Mouse (Mus musculus): ENCODE results near the gene 1700001C19Rik.
"Not testable (repeated sequence)": the region's sequence is repeated elsewhere in the genome, so short reads cannot be mapped to it uniquely, and the experiment has no call there.

The 1700001C19Rik gene

DNA sequence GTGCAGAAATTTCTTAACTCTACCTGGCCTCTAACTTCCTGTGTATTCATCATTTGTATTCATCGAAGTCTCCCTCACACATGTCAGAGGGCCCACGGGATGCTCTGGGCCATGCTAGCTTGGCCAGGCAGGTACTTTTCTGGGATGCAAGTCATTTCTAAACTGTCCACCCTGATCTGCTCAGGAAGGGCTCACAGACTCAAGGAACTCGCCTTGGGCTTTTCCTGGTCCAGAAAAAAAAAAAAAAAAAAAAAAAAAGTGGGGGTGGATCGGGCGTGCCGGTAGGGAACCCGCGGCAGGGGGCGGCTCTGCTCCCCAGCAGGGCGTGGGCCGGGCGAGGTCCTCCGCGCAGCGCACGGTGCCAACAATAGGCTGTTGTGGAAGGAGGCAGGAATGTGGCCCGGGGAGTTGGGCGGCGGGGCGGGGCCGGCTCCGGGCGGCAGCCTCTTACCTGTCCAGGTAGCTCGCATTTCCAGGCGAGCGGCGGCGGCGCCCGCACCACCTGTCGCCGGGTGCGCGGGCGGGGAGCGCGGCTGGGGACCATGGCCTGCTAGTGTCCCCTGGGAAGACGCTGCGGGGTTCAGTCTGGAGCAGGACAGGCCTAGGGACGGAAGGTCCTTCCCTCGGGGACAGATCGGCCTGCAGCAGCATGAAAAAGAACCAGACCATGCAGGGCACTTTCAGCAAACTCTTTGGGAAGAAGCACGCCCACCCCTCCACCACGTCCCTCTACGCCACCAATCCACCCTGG is 845 bp downstream of the 1700001C19Rik start, which contains the start of gene AI661453:
Gene AI661453 (plus strand): TSS at position 460 of the 751 bp plus-strand sequence.
- no peak for DNase-seq (ENCODE audit: low spot score in 2 of 2)

DNA sequence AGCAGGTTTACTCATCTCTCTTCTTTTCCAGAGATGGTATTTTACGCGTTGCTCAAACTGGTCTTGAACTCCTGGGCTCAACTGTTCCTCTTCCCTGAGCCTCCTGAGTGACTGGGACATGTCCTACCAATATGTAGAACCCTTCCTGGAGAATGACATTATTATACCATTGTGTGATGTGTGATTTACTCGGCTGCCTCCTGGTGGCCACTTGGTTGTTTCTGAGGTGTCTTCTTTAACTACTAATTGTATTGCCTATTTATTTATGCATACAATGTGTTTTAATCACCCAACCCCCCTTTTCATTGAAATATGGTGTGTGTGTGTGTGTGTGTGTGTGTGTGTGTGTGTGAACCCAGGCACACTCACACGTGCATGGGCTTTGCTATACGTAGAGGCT is 6.4 kb downstream of the 1700001C19Rik start:
- DNase-seq (ENCODE audit: low spot score in 2 of 2), result no peak

DNA sequence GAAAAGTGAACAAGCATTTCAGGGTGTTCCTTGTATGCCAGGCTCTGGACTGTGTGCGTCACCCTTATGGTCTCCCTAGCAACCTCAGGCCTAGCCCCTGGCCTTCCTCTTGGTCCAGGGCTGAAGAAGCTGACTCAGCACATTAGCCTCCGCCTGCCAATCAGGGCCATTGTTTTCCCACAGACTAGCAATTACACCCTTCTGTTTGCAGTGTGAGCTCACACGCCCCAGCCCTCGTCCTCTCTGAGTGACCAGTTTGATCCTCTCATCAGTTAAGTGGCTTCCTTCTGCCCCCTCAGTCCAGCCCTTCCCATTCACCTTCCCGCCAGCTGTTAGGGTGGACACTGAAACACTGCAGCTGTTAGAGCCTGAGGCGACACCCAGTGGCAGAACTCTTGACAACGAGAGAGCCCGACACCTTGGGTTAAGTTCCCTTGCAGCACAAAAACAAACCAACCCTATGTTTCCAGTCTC is 8.3 kb downstream of the 1700001C19Rik start:
- no peak for DNase-seq (ENCODE audit: low spot score in 2 of 2)

DNA sequence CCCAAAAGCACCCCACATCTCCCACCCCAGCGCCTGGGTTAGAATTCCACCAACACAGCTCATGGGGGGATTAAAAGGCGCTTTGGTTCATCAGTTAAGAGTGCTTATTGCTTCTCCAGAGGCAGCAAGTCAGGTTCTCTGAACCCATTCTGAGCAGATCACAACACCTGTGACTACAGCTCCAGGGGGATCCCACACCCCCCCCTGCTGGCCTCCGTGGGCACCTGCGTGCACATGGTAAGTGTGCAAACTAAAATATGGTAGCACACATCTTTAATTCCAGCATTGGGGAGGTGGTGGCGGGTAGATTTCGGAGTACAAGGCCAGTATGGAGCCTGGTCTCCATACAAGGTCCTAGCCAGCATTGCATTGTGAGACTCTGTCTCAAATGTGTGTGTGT is 9.9 kb downstream of the 1700001C19Rik start:
- no peak for DNase-seq (ENCODE audit: low spot score in 2 of 2)

DNA sequence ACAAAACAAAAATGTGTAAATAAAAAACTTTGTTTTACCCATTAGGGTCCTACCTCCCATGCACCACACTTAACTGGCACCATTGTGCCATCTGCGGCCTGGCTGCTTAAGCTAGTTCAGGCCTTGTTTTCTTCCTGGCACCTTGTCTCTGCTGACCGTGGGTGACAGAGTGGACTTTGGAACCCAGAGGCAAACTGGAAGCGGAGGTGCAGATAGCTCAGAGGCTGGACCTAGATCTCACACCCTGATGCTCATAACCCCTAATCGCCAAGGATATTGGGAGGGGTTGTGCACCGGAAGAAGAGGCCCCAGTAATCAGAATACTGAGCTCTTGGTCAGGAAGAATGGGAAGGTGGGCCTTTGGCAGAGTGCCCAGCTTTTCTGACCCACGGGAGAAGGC is 13.0 kb downstream of the 1700001C19Rik start:
- DNase-seq (ENCODE audit: low spot score in 2 of 2), result no peak

DNA sequence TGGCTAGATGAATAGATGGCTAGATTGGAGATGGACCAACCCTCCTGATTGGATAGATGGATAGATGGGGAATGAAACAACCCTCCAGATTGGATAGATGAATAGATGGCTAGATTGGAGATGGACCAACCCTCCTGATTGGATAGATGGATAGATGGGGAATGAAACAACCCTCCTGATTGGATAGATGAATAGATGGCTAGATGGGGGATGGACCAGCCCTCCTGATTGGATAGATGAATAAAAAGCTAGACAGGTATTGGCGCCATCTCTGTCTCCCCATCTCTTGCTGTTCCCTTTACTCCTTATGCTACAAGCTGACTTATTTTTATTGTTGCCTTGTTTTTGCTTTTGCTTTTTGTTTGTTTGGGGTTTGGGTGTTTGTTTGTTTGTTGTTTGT is 14.6 kb downstream of the 1700001C19Rik start:
- DNase-seq (ENCODE audit: low spot score in 2 of 2), result not testable (repeated sequence)

DNA sequence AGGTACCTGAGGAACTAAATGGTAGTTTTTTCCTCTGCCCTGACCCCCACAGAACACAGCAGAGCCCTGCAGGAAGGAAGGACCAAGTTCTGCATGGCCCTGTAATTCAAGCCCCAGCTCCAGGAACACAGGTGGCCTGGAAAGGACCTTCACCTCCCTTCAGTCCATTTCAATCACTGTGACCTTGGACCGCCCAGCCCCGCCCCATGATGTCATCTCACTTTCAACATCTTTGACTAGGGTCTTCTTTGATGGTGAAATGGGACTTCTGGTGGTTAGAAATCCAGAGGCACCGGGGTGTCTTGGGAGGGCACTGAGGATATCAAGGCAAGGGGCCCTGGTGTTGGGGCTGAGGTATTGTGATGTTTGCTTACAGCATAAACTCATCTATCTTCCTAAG is 15.6 kb downstream of the 1700001C19Rik start:
- no peak for DNase-seq (ENCODE audit: low spot score in 2 of 2)

DNA sequence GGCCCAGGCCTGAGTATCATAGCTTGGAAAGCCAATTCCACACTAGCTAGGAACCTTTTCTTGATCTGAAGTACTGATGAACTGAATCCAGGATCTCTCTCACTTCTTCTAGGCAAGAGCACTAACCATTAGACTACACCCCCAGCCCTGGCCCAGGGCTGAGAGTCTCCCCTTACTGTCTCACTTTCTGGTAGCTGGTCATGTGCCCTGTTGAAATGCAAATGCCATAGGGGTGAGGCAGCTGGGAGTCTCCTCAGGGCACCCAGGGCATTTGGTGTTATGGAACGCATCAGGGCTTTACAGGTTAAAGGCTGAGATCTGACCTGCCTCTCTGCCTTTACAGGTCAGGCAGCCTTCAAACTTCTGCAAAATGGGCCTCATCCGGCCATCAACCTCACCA is 17.0 kb downstream of the 1700001C19Rik start:
- no peak for DNase-seq (ENCODE audit: low spot score in 2 of 2)

DNA sequence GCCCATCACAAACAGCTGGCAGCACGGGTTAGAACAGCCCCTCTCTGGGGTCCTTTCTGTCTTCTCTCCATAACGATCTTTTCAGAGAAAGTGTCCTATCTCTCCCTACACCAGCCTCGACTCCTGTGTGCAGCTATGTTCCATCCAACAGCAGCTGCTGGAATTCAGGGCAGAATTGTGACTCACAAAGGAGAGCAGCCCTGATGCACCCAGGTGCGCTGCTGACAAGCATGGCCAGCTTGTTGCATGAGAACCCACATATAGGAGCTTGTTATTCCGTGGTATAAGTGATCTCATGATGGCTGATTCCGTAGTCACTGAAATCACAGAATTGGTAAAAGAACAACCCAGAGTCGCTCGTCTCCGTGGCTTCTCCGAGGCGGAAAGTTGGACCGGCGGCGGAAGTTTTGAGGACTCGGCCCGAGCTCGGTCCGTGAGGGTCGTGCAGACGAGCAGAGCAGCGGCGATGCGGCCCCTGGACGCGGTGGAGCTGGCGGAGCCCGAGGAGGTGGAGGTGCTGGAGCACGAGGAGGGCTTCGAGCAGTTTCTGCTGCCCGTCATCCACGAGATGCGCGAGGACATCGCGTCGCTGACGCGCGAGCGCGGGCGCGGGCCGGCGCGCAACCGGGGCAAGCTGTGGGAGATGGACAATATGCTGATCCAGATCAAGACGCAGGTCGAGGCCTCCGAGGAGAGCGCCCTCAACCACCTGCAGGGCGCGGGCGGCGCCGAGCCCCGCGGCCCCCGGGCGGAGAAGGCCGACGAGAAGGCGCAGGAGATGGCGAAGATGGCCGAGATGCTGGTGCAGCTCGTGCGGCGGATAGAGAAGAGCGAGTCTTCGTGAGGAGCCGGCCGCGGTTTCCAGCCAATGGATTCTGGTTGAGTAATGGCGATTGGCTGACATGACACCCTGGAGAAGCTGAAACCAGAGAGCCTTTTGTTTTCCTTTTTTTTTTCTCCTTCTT is 27.0 kb downstream of the 1700001C19Rik start:
- not testable (repeated sequence) for DNase-seq (ENCODE audit: low spot score in 2 of 2)

DNA sequence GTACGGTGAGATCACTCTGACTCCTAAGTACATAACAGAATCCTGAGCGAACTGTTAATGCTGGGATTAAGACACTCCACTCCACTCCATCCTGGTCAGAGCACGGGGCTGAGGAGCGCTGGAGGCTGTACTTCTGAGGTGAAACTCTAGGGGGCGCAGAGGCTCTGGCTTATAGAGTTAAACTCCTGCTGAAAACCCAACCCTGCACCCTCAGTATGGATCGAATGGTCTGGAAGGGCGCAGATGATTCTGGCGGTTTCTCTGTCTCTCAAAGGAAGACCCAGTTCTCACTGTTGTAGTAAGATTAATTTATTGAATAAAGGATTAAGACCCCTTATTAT is 28.6 kb downstream of the 1700001C19Rik start:
- no peak for DNase-seq (ENCODE audit: low spot score in 2 of 2)

DNA sequence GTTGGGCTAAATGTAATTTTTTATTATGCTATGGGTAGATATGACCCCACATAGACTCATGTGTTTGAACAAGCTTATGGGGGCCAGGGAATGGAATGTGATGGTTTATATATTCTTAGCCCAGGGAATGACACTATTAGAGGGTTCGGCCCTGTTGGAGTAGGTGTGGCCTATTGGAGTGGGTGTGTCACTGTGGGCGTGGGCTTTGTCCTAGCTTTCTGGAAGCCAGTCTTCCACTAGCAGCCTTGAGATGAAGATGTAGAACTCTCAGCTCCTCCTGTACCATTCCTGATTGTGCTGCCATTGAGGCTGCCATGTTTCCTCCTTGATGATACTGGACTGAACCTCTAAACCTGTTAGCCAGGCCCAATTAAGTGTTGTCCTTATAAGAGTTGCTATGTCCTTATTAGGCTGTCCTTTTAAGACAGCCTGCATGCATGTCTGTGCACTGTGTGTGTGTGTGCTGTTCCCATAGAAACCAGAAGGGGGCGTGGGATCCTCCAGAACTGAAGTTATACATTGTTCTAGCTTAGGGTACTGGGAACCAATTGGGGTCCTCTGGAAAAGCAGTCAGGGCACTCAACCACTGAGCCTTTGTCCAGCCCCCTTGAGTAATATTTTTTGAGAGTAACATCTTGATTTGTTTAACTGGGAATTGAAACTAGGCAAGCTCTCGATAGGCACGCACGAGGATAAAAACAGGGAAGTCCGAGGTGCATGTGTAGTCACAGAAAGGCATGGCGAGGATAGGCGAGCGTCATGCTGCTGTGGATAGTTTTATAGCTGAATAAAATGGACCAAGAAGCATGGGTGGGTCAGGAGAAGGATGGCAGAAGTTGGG is 29.2 kb downstream of the 1700001C19Rik start:
- DNase-seq (ENCODE audit: low spot score in 2 of 2), result no peak

DNA sequence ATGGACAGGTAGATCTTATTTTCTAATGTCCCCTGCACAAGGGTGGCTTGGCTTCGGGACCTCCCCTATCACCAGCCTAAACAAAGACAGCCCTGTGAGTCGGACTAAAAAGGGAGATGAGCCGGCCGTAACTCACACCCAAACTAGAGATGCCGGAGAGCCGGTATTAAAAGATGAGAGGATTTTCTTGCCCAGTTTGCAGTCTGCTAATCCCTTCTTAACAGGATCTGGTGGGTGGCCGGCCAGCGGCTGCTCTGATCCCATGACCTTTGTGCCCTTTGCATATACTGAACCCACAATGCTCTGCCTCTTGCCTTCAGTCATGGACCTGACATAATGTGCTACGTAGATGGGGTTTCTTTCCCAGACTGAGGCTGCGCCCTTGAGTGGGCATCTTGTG is 36.7 kb downstream of the 1700001C19Rik start, which contains the start of gene Guca1a:
Gene Guca1a (minus strand): TSS at position 134 of the 400 bp plus-strand sequence.
- no peak for DNase-seq (ENCODE audit: low spot score in 2 of 2)

DNA sequence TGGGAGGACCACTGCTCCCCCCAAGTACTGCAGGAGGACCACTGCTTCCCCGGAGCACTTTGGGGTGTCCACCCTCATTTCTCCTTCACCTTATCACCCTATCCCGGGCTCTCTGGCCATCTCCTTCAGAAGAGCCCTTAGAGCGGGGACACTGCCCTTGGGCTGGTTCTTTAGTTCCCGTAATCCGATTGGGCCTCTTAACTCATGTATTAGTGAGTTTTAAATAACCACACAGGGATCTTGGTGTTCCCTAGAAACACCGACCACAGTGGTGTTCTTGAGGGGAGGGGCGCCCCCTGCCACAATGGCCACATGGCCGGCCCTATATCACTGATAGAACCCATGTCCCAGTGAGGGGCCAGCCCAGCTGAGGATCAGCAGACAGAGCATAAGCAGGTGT is 38.1 kb downstream of the 1700001C19Rik start:
- DNase-seq (ENCODE audit: low spot score in 2 of 2), result no peak

DNA sequence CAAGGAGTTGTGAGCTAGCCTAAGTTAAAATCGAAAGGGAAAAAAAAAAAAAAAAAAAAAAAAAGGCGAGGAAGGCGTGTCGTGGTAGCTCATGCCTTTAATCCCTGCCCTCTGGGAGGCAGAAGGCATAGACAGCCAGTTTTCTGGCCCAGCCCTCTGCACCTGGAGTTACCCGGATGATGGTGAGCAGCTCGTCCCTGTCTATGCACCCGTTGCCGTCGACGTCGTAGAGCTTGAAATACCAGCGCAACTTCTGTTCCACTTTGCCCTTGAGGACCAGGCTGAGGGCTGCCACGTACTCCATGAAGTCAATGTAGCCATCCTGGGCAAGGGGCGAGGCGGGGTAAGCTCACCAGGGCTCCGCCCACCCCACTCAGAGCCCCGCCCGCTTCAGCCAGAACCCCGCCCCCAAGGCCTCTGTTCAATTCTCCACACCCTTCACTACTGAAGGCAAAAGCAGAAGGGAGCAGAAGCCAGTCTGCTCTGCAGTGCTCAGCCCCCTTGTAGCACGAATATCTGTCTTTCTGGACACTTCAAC is 41.7 kb downstream of the 1700001C19Rik start:
- DNase-seq (ENCODE audit: low spot score in 2 of 2), result no peak

DNA sequence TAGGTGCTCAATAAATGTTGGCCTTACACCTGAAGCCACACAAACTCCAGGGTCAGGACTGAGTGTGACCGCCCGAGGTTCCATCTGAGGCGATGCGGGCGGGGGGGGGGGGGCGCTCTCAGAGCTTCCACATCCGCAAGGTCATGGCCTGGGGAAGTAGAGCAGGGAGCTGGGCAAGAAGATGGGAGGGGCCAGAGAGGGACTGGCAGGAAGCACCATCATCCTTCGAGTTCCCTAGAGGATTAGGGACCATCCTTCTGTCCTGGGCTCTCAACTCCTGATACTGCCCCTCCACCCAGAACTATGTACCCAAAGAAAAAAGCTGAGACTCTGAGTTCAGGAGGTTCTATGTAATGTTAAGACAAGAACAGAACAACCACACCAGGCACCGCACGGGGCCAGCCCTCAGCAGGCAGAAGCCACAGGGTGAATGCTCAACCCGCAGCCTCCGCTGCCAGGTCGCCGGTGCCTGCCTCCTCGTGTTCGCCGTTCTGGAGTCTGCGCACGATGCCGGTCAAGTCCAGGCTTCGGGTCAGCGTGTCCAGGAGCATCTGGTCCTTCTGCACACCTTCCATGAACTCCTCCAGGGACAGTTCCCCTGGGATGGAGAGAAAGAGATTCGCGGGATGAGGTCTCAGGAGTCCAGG is 42.8 kb downstream of the 1700001C19Rik start:
- DNase-seq (ENCODE audit: low spot score in 2 of 2), result no peak

DNA sequence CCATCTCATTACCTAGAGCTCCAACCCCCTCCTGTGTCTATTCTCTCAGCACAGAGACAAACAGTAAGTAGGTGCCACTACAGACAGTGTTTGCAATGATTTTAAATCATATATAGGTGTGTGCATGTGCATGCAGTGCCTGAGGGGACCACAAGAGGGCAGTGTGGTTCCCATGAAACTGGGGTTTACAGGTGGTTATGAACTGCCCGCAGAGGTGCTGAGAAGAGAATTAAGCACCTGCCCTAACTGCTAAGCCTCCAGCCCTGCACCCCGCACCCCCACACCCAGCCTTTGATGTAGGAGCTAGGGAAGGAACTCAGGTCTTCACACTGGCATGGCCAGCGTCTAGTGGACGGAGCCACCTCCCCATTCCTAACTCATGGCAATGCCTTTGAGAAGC is 50.5 kb downstream of the 1700001C19Rik start:
- DNase-seq (ENCODE audit: low spot score in 2 of 2), result no peak

DNA sequence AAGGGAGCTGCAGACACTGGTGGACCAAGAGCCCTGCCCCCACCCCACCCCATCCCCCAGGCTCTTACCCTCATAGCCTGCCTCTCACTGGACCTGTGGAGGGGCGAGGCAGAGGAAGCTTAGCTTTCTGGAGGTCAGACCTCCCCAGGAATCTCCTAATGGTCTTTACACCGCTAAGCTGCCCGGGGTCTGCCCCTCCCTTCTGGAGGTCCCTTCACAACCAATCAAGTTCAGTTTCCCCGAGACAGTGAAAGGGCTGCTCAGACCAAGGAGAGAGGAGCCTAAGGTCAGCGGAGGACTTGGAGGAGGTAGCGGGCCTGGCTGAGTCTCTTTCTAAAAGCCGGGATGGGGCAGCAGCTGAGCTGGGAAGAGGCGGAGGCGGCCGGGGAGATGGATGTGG is 52.0 kb downstream of the 1700001C19Rik start, which contains the start of gene Guca1b:
Gene Guca1b (plus strand): TSS at position 249 of the 400 bp plus-strand sequence.
- DNase-seq (ENCODE audit: low spot score in 2 of 2), result no peak

DNA sequence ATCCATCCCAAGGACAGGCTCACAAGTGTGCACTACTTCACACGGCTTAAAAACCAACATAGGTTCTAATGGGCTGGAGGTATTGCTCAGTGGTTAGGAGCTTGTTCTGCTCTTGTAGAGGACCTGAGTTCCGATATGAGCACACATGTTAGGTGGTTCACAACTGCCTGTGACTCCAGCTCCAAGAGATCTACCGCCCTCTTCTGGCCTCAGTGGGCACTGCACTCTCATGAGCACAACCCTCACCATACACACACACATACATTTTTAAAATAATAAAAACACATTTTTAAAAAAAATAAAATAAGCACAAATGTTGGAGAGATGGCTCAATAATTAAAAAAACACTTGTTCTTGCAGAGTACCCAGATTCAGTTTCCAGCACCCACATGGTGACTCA is 53.1 kb downstream of the 1700001C19Rik start:
- DNase-seq (ENCODE audit: low spot score in 2 of 2), result no peak

DNA sequence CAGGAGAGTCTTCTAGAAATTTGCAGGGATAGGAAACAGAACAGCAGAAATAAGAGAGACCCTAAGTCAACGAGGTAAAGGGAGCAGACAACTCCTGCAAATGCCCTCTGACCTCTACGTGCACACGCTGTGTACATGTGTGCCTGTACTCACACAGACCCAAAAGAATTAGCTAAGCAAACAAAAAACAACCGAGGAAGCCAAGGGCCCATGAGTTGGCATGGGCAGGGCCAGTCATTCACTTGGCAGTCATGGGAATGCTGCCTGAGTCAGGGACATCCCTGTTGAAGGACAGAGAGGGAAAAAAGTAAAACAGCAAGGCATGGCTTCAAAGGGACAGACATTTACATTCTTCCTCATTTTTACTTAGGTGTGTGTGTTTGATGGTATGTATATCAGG is 53.9 kb downstream of the 1700001C19Rik start:
- no peak for DNase-seq (ENCODE audit: low spot score in 2 of 2)

DNA sequence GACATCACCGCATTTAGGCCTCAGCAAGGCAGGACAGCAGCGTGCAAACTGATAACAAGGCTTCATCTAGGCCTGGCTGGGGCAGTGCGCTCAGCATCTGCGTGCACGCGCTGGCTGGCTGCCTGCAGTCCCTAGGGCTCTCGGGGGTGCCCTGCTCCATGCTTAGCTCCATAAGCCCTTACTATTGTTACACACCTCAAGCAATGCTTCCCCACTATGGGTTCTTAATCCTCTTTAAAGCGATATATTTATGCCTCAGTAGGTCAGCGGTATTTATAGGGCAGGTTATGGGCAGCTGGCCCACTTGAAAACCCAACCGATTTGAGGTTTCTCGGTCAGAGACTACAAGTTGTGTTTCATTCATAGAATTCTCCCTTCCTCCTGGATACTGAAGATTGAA is 55.3 kb downstream of the 1700001C19Rik start:
- DNase-seq (ENCODE audit: low spot score in 2 of 2), result no peak

DNA sequence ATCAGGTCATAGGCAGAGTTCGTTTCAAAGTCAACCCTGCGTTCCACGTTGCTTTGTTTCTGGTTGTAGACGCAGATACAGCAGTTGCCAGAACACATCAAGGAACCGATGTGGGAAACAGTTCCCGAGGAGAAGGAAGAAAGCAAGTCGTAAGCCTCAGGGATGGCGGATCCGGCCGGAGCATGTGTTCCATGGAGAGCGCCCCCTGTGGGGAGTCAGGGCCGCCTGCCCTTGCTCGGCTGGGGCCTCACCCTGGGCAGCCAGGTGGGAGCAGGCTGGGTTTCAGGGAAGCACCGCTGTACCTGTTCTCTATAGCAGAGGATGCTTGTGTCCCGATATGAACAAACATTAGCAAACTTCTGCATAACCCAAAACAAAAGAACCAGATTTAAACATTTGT is 59.0 kb downstream of the 1700001C19Rik start:
- no peak for DNase-seq (ENCODE audit: low spot score in 2 of 2)
